Mouse (Mus musculus) MEL (cell line): Measurements from ENCODE around the gene Gpatch2l. TPM values are rescaled to one million over a fixed set of nuclear protein-coding genes. Genes with fewer than 3 reads are reported as not detected.

Source experiments
- DNase-seq: peaks from one replicate; pipeline ENCODE4 v3.0.0; 2011; ENCODE audit warnings: low read depth, low spot score
- H3K27ac ChIP-seq: 2 replicates; pipeline ENCODE4 v1.5.1; 2012; ENCODE audit warnings: low read depth, mild to moderate bottlenecking, control low read depth, low read length, moderate library complexity; ENCODE audit not compliant: control insufficient read depth
- H3K27me3 ChIP-seq, 2 experiments: fragments of 150-350 bp in 1 of 2; sonication (generic) in 1 of 2; 2 replicates each; pipeline ENCODE4 v1.6.1; 2012; ENCODE audit warnings: low read length in 2 of 2, mild to moderate bottlenecking in 2 of 2, improper control_type of control experiment in 1 of 2, moderate library complexity in 1 of 2; ENCODE audit not compliant: insufficient read depth in 2 of 2, control insufficient read depth in 1 of 2
- H3K36me3 ChIP-seq, 2 experiments: 2 replicates each; pipeline ENCODE4 v1.6.1; 2012 to 2014; ENCODE audit warnings: low read length in 2 of 2, improper control_type of control experiment in 1 of 2, inconsistent platforms in 1 of 2, mild to moderate bottlenecking in 1 of 2; ENCODE audit not compliant: insufficient read depth in 2 of 2, control insufficient read depth in 1 of 2
- H3K4me1 ChIP-seq, 2 experiments: fragments of 150-350 bp in 1 of 2; sonication (generic) in 1 of 2; 2 replicates each; pipeline ENCODE4 v1.6.1; 2012; ENCODE audit warnings: low read length in 2 of 2, improper control_type of control experiment in 1 of 2, mild to moderate bottlenecking in 1 of 2; ENCODE audit not compliant: insufficient read depth in 2 of 2, control insufficient read depth in 1 of 2
- H3K4me3 ChIP-seq, 2 experiments: fragments of 150-350 bp in 1 of 2; sonication (generic) in 1 of 2; 2 replicates each; pipeline ENCODE4 v1.5.1; 2012; ENCODE audit warnings: low read depth in 2 of 2, low read length in 2 of 2, mild to moderate bottlenecking in 2 of 2, moderate library complexity in 2 of 2, control low read depth in 1 of 2, improper control_type of control experiment in 1 of 2; ENCODE audit not compliant: control insufficient read depth in 1 of 2, insufficient read depth in 1 of 2
- H3K79me2 ChIP-seq: 2 replicates; pipeline ENCODE4 v1.6.1; 2012; ENCODE audit warnings: mild to moderate bottlenecking, low read length, moderate library complexity; ENCODE audit not compliant: control insufficient read depth, poor library complexity, insufficient read depth
- H3K9ac ChIP-seq: 2 replicates; pipeline ENCODE4 v1.6.1; 2012; ENCODE audit warnings: low read depth, mild to moderate bottlenecking, control low read depth, low read length, moderate library complexity; ENCODE audit not compliant: control insufficient read depth, poor library complexity, severe bottlenecking
- H3K9me3 ChIP-seq: fragments of 150-350 bp; sonication (generic); replicated peaks from 2 replicates; pipeline ENCODE4 v1.6.1; 2012; ENCODE audit warnings: mild to moderate bottlenecking, low read length, improper control_type of control experiment, moderate library complexity; ENCODE audit not compliant: insufficient read depth
- BHLHE40 ChIP-seq: IDR thresholded peaks from 2 replicates; pipeline ENCODE4 v1.6.1; 2012; ENCODE audit warnings: low read depth, mild to moderate bottlenecking, inconsistent platforms, low read length, improper control_type of control experiment, borderline replicate concordance
- CTCF ChIP-seq, 3 experiments: IDR thresholded peaks in 2 of 3; conservative IDR thresholded peaks in 1 of 3; 2 replicates each; pipeline ENCODE4 v1.5.1; 2011 to 2012; ENCODE audit warnings: low read length in 3 of 3, low read depth in 2 of 3, mild to moderate bottlenecking in 2 of 3, improper control_type of control experiment in 1 of 3, inconsistent platforms in 1 of 3, mixed read lengths in 1 of 3, moderate library complexity in 1 of 3; ENCODE audit not compliant: control insufficient read depth in 1 of 3, insufficient read depth in 1 of 3, poor library complexity in 1 of 3, severe bottlenecking in 1 of 3
- E2F4 ChIP-seq: IDR thresholded peaks from 2 replicates; pipeline ENCODE4 v1.6.1; 2011; ENCODE audit warnings: low read depth, low read length, improper control_type of control experiment, borderline replicate concordance
- ELF1 ChIP-seq: IDR thresholded peaks from 2 replicates; pipeline ENCODE4 v1.6.1; 2014; ENCODE audit warnings: low read depth, mild to moderate bottlenecking, inconsistent platforms, low read length, improper control_type of control experiment, moderate library complexity
- ETS1 ChIP-seq: IDR thresholded peaks from 2 replicates; pipeline ENCODE4 v1.6.1; 2012; ENCODE audit warnings: low read depth, mild to moderate bottlenecking, inconsistent platforms, low read length, improper control_type of control experiment, moderate library complexity
- GABPA ChIP-seq: IDR thresholded peaks from 2 replicates; pipeline ENCODE4 v1.6.1; 2012; ENCODE audit warnings: low read depth, mild to moderate bottlenecking, inconsistent platforms, low read length, improper control_type of control experiment, moderate library complexity
- GATA1 ChIP-seq: IDR thresholded peaks from 2 replicates; pipeline ENCODE4 v1.6.1; 2011; ENCODE audit warnings: low read depth, low read length, improper control_type of control experiment
- HCFC1 ChIP-seq: IDR thresholded peaks from 2 replicates; pipeline ENCODE4 v1.6.1; 2012; ENCODE audit warnings: low read depth, mild to moderate bottlenecking, inconsistent platforms, low read length, improper control_type of control experiment, moderate library complexity
- JUND ChIP-seq: IDR thresholded peaks from 2 replicates; pipeline ENCODE4 v1.6.1; 2011; ENCODE audit warnings: low read depth, mild to moderate bottlenecking, improper control_type of control experiment, low read length
- KAT2A ChIP-seq: conservative IDR thresholded peaks from 2 replicates; pipeline ENCODE4 v1.6.1; 2012; ENCODE audit warnings: low read depth, low read length, improper control_type of control experiment, inconsistent platforms
- MAX ChIP-seq: IDR thresholded peaks from 2 replicates; pipeline ENCODE4 v1.6.1; 2011; ENCODE audit warnings: low read length, improper control_type of control experiment
- MAZ ChIP-seq: IDR thresholded peaks from 2 replicates; pipeline ENCODE4 v1.6.1; 2012; ENCODE audit warnings: low read depth, mild to moderate bottlenecking, inconsistent platforms, low read length, improper control_type of control experiment
- MXI1 ChIP-seq: IDR thresholded peaks from 2 replicates; pipeline ENCODE4 v1.6.1; 2011; ENCODE audit warnings: mild to moderate bottlenecking, low read depth, low read length, improper control_type of control experiment
- MYB ChIP-seq: IDR thresholded peaks from 2 replicates; pipeline ENCODE4 v1.6.1; 2011; ENCODE audit warnings: mild to moderate bottlenecking, low read depth, low read length, improper control_type of control experiment
- NRF1 ChIP-seq: IDR thresholded peaks from 2 replicates; pipeline ENCODE4 v1.6.1; 2014; ENCODE audit warnings: low read depth, mild to moderate bottlenecking, inconsistent platforms, low read length, improper control_type of control experiment, moderate library complexity; ENCODE audit not compliant: poor library complexity, insufficient read depth, severe bottlenecking
- POLR2A ChIP-seq, 2 experiments: IDR thresholded peaks; 2 replicates each; pipeline ENCODE4 v1.6.1; 2011 to 2012; ENCODE audit warnings: low read length in 2 of 2, mild to moderate bottlenecking in 2 of 2, control low read depth in 1 of 2, improper control_type of control experiment in 1 of 2, low read depth in 1 of 2, moderate library complexity in 1 of 2; ENCODE audit not compliant: control insufficient read depth in 1 of 2, insufficient read depth in 1 of 2, poor library complexity in 1 of 2
- POLR2AphosphoS2 ChIP-seq: IDR thresholded peaks from 2 replicates; pipeline ENCODE4 v1.6.1; 2011; ENCODE audit warnings: low read length, improper control_type of control experiment
- POLR2AphosphoS5 ChIP-seq: IDR thresholded peaks from 2 replicates; pipeline ENCODE4 v1.6.1; 2012; ENCODE audit warnings: low read depth, borderline replicate concordance, mild to moderate bottlenecking, inconsistent platforms, low read length, moderate library complexity, mixed read lengths
- RAD21 ChIP-seq: IDR thresholded peaks from 2 replicates; pipeline ENCODE4 v1.6.1; 2011; ENCODE audit warnings: mild to moderate bottlenecking, low read depth, low read length, improper control_type of control experiment
- SIN3A ChIP-seq: IDR thresholded peaks from 2 replicates; pipeline ENCODE4 v1.6.1; 2012; ENCODE audit warnings: low read length, improper control_type of control experiment, inconsistent platforms
- SMC3 ChIP-seq: IDR thresholded peaks from 2 replicates; pipeline ENCODE4 v1.6.1; 2011; ENCODE audit warnings: low read depth, low read length, improper control_type of control experiment
- TAL1 ChIP-seq: IDR thresholded peaks from 2 replicates; pipeline ENCODE4 v1.6.1; 2012; ENCODE audit warnings: mild to moderate bottlenecking, inconsistent platforms, low read length, moderate library complexity, mixed read lengths
- TBP ChIP-seq: IDR thresholded peaks from 2 replicates; pipeline ENCODE4 v1.8.0; 2011; ENCODE audit warnings: low read depth, low read length, improper control_type of control experiment
- TCF12 ChIP-seq: IDR thresholded peaks from 2 replicates; pipeline ENCODE4 v1.6.1; 2014; ENCODE audit warnings: low read depth, mild to moderate bottlenecking, inconsistent platforms, low read length, improper control_type of control experiment, moderate library complexity
- USF2 ChIP-seq, 2 experiments: IDR thresholded peaks; 2 replicates each; pipeline ENCODE4 v1.6.1; 2011 to 2012; ENCODE audit warnings: improper control_type of control experiment in 2 of 2, low read length in 2 of 2, borderline replicate concordance in 1 of 2, inconsistent platforms in 1 of 2, low read depth in 1 of 2, mild to moderate bottlenecking in 1 of 2; ENCODE audit not compliant: insufficient read depth in 1 of 2
- ZKSCAN1 ChIP-seq: IDR thresholded peaks from 2 replicates; pipeline ENCODE4 v1.6.1; 2012; ENCODE audit warnings: low read depth, mild to moderate bottlenecking, inconsistent platforms, low read length, improper control_type of control experiment, moderate library complexity
- ZMIZ1 ChIP-seq: IDR thresholded peaks from 2 replicates; pipeline ENCODE4 v1.6.1; 2012; ENCODE audit warnings: low read depth, mild to moderate bottlenecking, inconsistent platforms, low read length, improper control_type of control experiment, moderate library complexity
- ZNF384 ChIP-seq: IDR thresholded peaks from 2 replicates; pipeline ENCODE4 v1.6.1; 2012; ENCODE audit warnings: low read depth, mild to moderate bottlenecking, inconsistent platforms, low read length, improper control_type of control experiment
- polyA plus RNA-seq, 2 experiments: library from polyadenylated mRNA; stranded (reverse) in 1 of 2; unstranded in 1 of 2; fragments of >175 nt in 1 of 2; fragments of >200 nt in 1 of 2; gene quantifications; 2 replicates each; pipeline versions ENCODE4 v1.2.1 to v1.2.4; 2012; ENCODE audit warnings: low replicate concordance in 2 of 2, low read depth in 1 of 2; ENCODE audit not compliant: insufficient read length in 2 of 2, insufficient read depth in 1 of 2, missing spikeins in 1 of 2
- total RNA-seq: library from RNA; depleted of rRNA; stranded (reverse); fragments of 300-350 nt; gene quantifications from 2 replicates; pipeline ENCODE4 v1.2.3, GENCODE M21; 2012

Gene Gpatch2l
- total and polyA plus RNA-seq, 3 experiments, result 15.5 to 50.5 (median 18.6) TPM

GRCm38 (mm10) chr12:86320629-86321028 is 79.0 kb downstream of the Gpatch2l start:
- no peak overlapping the region for H3K9ac ChIP-seq
- no peak overlapping the region for H3K4me3 ChIP-seq
- H3K36me3 ChIP-seq, result no peaks in the 10 kb centered on the region
- TF ChIP-seq USF2 (IDR thresholded peaks at IDR 0.05; ENCODE audit: borderline replicate concordance in 1 of 2, insufficient read depth in 1 of 2, low read depth in 1 of 2, low read length in 2 of 2) (no peak), GATA1 (no peak), ZNF384 (no peak), POLR2A (IDR thresholded peaks at IDR 0.05; ENCODE audit: control insufficient read depth in 1 of 2, insufficient read depth in 1 of 2, low read depth in 1 of 2, low read length in 2 of 2, poor library complexity in 1 of 2) (no peak), SIN3A (no peak), E2F4 (no peak), NRF1 (no peak), TBP (no peak), GABPA (no peak), POLR2AphosphoS5 (no peak), MXI1 (no peak), KAT2A (no peak), HCFC1 (no peak), MAZ (no peak), MAX (no peak), RAD21 (no peak), CTCF (IDR thresholded peaks at IDR 0.05 in 2 of 3, conservative IDR thresholded peaks at IDR 0.05 in 1 of 3; ENCODE audit: control insufficient read depth in 1 of 3, insufficient read depth in 1 of 3, low read depth in 2 of 3, low read length in 3 of 3, poor library complexity in 1 of 3, severe bottlenecking in 1 of 3) (no peak), TCF12 (no peak), POLR2AphosphoS2 (no peak), ZMIZ1 (no peak)
- no peak overlapping the region for H3K27ac ChIP-seq
- no peaks in the 10 kb centered on the region for H3K27me3 ChIP-seq
- DNase-seq, result no peak
- no peaks in the 10 kb centered on the region for H3K4me1 ChIP-seq
- no peaks in the 10 kb centered on the region for H3K79me2 ChIP-seq
- no peaks in the 10 kb centered on the region for H3K9me3 ChIP-seq

GRCm38 (mm10) chr12:86324297-86324696 is 82.6 kb downstream of the Gpatch2l start:
- H3K36me3 ChIP-seq, result no peaks in the 10 kb centered on the region
- TF ChIP-seq TAL1, result no peak
- TF ChIP-seq MYB, result no peak
- TF ChIP-seq JUND, result no peak
- no peak for TF ChIP-seq ELF1
- TF ChIP-seq ZKSCAN1, result no peak
- TF ChIP-seq MAX, result no peak
- TF ChIP-seq BHLHE40, result no peak
- no peak for TF ChIP-seq MXI1
- no peak for TF ChIP-seq SMC3
- no peak for TF ChIP-seq USF2 (IDR thresholded peaks at IDR 0.05; ENCODE audit: borderline replicate concordance in 1 of 2, insufficient read depth in 1 of 2, low read depth in 1 of 2, low read length in 2 of 2)
- no peak for TF ChIP-seq TBP
- TF ChIP-seq ETS1, result no peak
- TF ChIP-seq E2F4, result no peak
- no peaks in the 10 kb centered on the region for H3K27me3 ChIP-seq
- no peak overlapping the region for H3K9ac ChIP-seq
- H3K4me3 ChIP-seq, result no peak overlapping the region
- H3K27ac ChIP-seq, result no peak overlapping the region
- no peaks in the 10 kb centered on the region for H3K9me3 ChIP-seq
- DNase-seq, result no peak
- no peaks in the 10 kb centered on the region for H3K79me2 ChIP-seq
- H3K4me1 ChIP-seq, result no peaks in the 10 kb centered on the region
